Mouse (Mus musculus) CD4-positive helper T cell, adult 2 months (primary cell): ENCODE measurements around the gene Casz1.
A peak's percentile ranks its signal among the peaks of the same experiment; 100 is the strongest.

Experiments
- DNase-seq: peaks from one replicate; pipeline ENCODE4 v3.0.0-alpha.2; 2012; ENCODE audit warnings: low read depth, missing footprints, low spot score

Casz1 gene

GRCm38 (mm10) chr4:148935211-148935610 is 131.0 kb downstream of the Casz1 start:
- DNase-seq = no peak

GRCm38 (mm10) chr4:148936111-148936510 is 131.9 kb downstream of the Casz1 start:
- DNase-seq = no peak

DNA sequence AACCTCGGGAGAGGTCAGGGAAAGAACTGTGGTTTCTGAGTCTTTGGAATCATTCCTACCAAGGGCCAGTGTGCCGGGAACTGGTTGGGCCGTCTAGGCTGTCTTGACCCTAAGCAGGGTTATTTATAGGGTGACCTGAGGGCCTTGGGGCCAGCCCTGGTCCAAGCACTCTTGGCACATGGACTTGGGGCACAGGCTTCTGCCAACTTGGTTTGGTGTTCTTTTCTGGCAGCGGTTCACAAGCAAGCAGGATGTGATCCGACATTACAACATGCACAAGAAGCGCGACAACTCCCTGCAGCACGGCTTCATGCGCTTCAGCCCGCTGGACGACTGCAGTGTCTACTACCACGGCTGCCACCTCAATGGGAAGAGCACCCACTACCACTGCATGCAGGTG is 132.5 kb downstream of the Casz1 start:
- DNase-seq = no peak

DNA sequence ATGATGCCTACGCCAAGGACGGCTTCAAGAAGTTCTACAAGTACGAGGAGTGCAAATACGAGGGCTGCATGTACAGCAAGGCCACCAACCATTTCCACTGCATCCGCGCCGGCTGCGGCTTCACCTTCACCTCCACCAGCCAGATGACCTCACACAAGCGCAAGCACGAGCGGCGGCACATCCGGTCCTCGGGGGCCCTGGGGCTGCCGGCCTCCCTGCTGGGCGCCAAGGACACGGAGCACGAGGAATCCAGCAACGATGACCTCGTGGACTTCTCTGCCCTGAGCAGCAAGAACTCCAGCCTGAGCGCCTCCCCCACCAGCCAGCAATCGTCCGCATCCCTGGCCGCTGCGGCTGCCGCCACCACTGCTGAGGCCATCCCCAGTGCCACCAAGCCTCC is 134.3 kb downstream of the Casz1 start:
- no peak for DNase-seq

GRCm38 (mm10) chr4:148940674-148941211 is 136.5 kb downstream of the Casz1 start:
- DNase-seq = peak; percentile 19

DNA sequence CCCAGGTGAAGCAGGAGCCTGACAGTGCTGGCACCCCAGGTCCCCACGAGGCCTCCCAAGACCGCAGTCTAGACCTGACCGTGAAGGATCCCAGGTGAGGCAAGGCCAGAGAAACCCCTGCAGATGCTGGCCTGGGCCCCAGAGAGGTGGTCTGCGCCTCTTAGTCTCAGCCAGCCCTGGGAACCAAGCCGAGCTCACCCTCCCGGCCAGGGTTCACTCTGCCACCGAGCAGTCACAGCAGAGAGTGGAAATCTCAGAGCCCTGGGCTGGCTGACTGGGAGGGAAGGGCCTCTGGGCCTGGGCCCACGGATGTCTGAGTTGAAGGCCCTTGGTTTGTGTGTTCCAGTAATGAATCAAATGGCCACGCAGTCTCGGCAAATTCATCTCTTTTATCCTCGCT is 137.1 kb downstream of the Casz1 start:
- DNase-seq = no peak

DNA sequence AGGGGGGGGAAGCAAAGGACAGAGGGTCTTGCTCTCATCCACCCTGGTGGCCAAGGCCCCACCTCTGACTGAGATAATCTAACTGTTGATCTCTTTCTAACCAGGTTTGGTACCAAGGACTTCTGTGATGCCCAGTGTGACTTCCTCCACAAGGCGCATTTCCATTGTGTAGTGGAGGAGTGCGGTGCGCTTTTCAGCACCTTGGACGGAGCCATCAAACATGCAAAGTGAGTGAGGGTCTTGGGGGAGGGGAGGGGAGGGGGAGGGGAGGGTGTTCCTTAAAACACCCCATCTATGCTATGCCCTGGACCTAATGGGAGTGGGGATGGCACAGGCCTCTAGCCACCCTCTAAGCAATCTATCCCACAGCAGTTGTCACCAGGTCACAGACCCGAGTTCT is 138.9 kb downstream of the Casz1 start:
- DNase-seq = no peak

DNA sequence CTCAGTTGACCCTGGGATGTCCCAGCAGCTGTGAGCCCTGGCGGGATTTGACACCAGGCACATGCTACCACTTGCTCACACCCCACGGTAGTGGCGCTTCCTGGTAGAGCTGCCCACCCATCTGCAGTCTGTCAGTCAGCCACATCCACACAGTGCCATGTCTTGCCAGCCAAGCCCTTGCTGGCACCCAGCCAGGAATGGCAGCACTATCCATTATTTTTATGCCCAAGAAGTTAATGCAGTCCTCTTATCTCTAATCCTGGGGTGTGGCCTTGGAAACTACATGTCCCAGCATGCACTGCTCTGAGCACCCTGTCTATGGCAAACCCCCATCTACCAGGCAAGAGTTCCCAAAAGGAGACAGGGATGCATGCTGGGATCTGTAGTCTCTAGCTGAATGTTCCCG is 141.2 kb downstream of the Casz1 start:
- DNase-seq = no peak

DNA sequence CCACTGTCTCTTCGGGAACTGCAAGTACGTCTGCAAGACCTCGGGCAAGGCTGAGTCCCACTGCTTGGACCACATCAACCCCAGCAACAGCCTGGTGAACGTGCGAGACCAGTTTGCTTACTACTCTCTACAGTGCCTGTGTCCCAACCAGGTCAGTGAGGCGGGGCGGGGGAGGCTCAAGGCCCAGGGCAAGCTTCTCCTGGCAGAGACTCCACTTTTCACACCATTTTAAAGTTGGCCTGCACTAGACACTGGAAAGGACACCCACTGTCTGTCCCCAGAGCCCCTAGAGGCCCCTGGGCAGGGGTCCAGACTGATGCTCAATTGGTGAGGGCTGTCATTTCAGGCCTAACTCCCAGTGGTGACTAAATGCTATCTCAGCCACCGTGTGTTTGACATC is 141.8 kb downstream of the Casz1 start:
- no peak for DNase-seq

DNA sequence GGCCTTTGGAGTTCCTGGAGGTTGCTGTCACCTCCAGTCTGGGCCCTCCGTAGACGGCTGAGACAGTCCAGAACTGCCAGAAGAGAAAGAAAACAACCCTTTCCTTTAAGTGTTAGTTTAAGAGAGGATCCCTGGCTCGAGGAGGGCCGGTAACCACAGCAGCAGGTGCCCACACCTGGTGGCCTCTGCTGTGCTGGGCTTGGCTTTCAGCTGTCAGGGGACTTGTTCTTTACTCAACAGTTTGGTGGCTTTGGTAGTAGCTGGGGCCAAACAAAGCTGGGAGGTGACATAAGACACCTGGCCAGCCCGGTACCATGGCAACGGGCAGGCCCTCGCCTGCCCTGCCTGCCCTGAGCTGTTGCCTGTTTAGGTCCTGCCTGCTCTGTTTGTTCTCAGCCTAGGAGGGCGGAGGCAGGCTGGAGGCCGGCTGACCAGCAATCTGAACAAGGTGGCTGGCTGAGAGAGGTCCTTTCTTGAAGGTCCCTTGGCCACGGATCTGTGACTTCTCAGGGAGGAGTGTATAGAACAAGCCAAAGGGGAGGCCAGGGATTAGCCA is 143.7 kb downstream of the Casz1 start:
- DNase-seq = no peak

DNA sequence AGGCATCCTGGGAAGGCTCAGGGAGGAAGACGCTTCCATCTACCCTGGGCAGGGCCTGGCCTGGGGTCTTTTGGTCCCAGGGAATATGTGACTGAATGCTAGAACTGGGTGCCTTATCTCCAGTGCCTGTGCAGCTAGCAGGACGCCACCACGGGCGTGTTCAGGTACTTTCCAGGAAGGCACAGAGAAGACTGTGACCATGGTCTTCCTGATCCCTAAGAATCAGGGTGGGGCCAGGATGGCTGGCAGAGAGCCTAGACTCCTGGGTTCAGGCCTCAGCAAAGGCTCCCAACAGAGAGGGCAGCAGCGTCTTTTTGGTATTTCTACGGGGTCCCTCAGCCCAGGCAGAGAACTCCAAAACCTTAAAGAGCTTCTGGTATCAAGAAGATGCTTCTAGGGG is 146.3 kb downstream of the Casz1 start:
- DNase-seq = no peak

DNA sequence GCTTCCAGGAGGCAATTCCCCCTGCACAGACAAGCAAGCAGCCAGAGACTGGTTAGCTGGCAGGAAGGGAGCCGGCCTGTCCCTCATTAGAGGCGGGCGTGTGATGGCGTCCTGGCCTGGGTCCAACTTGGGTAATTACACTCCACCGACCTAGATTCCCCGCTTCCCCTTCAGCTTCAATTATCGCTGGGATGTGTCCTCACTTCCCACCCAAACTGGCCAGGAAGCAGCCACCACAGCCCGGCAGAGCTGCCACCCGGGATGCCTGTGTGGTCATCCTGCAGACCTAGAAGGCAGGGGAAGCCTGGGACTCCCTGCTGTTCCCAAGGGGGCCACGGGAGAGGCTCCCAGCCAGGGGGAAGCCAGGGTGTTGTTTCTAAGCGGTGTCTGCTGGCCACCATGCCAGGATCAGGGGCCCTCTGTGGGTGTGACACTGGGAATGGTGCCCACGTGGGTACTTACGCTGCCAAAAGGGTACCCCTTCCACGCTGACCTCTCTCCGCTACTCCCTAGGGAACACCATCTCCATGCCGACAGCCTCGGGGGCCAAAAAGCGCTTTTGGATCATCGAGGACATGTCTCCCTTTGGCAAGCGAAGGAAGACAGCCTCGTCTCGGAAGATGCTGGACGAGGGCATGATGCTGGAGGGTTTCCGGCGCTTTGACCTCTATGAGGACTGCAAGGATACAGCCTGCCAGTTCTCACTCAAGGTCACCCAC is 146.9 kb downstream of the Casz1 start:
- no peak for DNase-seq

- no peak for DNase-seq
These were observed 147.6 kb downstream of the Casz1 start for GRCm38 (mm10) chr4:148951821-148952291.

DNA sequence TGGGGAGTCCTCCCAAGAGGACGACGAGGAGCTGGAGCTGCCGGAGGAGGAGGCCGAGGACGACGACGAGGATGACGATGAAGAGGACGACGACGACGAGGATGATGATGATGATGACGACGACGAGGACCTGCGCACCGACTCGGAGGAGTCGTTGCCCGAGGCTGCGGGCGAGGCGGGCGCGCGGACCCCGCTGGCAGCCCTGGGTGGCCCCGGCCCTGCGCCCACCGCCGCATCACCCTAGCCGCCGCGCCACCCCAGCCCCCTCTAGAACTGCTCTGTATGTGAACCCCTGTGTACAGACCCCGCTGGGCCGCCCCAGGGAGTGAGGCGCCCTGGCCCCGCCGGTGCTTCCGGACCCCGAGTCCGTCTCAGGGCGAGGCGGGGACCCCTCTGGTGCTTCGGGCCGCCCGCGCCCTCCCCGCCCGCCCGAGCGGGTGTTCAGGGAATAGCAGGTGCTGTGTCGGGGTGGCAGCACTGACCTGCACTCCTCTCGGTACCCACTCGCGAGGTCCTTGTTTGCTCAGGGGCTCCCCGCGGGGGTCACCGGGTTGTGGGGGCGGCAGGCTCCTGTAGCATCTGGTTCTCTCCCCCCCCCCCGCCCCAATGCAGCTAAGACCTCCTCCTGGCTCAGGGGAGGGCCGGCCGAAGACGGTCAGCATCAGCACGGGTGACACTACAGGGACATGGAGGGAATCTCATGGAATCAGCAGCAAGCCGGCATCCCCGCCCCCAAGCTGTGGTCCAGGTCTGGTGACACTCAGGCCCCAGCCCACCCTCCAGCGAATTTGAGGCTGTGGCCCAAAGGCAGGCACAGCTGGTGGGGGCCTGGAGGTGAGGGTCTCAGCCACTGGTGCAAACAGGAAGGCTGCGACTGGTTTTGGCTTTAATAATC is 148.3 kb downstream of the Casz1 start:
- no peak for DNase-seq

DNA sequence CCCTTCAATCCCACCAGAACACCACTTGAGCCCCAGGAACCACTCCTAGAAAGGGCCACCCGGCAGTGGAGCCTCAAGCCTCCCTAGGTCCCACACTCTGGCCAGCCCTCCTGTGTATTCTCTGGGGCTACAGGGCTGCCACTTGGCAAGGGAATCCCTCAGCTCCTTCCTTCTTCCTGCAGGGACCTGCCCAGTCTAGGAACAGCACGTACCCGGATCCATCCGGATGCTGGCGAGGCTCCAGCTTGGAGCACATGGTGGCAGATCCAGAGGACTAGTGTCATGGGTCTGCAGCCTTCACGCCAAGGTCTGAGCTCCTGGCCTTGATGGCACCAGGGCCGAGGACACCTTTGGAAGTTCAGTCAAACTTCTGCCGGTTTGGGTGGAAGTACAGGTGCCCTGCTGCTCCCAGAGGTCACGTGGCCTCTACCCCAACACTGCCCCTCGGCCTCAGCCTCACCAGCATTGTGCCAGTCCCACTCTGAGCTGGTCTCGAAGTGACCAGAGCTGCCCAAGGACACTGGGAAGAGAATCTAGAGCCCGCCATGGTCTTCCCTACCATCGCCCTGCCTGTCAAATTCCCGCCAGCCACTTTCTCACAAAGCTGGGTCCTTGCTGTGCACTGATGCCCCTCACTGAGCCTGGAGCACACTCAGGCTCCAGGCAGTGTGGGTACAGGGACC is 151.0 kb downstream of the Casz1 start:
- no peak for DNase-seq

- DNase-seq = no peak
These were observed 155.8 kb downstream of the Casz1 start for GRCm38 (mm10) chr4:148960011-148960410.

- DNase-seq = no peak
These were observed 156.9 kb downstream of the Casz1 start for GRCm38 (mm10) chr4:148961081-148961480.

GRCm38 (mm10) chr4:148962096-148962495 is 157.9 kb downstream of the Casz1 start:
- no peak for DNase-seq

DNA sequence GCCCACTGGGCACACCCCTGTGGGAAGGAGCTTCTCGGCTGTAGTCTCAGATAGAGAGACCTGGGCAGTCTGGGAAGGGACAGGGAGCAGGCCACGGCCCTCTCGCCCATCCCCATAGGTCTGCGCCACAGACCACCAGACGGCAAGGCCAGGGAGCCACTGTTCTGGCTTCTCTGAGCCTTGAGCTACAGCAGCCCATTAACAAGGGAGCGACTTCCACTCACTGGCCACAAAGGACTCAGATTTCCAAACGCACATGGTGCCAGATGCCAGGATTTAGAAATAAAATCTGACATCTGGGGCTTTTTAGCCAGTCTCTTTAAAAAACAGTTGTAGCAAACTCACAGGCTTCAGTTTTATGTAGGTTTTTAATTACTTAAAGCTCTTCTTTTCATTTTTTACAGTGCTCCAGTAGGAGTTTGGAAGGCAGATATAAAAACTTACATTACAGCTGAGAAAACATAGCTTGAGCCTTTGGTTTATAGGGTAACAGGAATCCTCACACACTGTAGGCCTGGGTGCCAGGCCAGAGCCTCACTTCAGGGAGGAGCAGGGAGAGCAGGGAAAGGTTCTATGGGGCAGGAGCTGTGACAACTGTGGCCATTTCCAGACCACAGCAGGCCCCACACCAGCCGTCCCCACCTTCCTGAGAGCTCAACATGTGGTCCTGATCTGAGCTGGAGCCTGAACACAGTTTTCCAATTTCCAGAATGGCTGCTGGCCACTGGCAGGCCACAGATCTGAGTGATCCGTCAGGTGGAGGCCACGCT is 160.5 kb downstream of the Casz1 start:
- DNase-seq = no peak

GRCm38 (mm10) chr4:148966132-148966531 is 161.9 kb downstream of the Casz1 start:
- DNase-seq = no peak

- no peak for DNase-seq
These were observed 164.6 kb downstream of the Casz1 start for GRCm38 (mm10) chr4:148968859-148969258.
